Mouse (Mus musculus): ENCODE data around the gene Zfp934. TPM values are rescaled to one million over a fixed set of nuclear protein-coding genes. Genes with fewer than 3 reads are reported as not detected.
A peak's percentile ranks its signal among the peaks of the same experiment; 100 is the strongest.
"Not testable (repeated sequence)": the region's sequence is repeated elsewhere in the genome, so short reads cannot be mapped to it uniquely, and the experiment has no call there.

Gene Zfp934
- polyA plus RNA-seq (2012; ENCODE audit: insufficient read depth, insufficient read length, low replicate concordance, missing spikeins): not detected in 2 replicates

DNA sequence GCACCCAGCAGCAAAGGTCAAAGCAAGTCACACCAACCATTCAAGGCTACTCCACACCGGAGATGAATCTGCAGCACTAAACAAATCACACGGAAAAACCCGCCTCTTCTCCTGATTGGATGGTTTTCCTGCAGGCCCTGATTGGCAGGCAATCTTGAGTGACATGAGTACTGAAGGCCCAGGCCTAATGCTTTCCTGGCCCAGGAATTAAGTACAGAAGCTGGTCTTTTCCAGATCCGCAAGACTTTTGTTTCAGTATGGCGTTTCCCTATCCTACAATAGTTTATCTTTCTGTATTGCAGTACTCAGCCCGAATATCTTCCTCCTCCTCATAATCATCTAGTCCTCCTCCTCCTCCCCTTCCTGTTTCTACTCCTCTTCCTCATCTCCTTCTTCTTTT is at the start of gene Zfp934:
Gene Zfp934 (minus strand): TSS at position 101 of the 400 bp plus-strand sequence.
- WGBS: 91% methylated on average over 6 of the region's 6 CpGs
- H3K4me1 ChIP-seq (ENCODE audit: control insufficient read depth, insufficient read depth, low read length); H3K4me3 ChIP-seq (ENCODE audit: insufficient read depth, low read depth, low read length); H3K27ac ChIP-seq (ENCODE audit: insufficient read depth, low read depth, low read length): not testable (repeated sequence)

DNA sequence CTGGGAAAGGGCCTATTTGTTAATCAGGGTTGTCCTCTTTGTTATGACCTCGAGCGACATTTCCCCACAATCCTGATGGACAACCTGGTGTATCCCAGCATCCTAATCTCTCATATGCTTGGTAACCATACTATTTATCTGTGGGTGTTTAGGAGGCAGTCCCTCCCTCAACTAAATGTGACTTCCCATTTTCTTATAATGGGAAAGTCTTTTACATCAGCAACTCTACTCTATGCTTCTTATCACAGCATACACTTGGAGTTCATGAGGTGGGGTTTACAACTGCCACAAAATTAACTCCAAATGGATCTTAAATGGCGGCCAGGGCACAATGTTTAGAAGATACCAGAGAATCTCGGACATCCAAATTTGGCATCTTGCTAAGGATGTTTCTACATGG is 46.5 kb upstream of the Zfp934 start:
- H3K27ac ChIP-seq (ENCODE audit: insufficient read depth, low read depth, low read length); H3K4me3 ChIP-seq (ENCODE audit: insufficient read depth, low read depth, low read length); H3K4me1 ChIP-seq (ENCODE audit: control insufficient read depth, insufficient read depth, low read length): not testable (repeated sequence)
- WGBS: 98% methylated on average over 4 of the region's 4 CpGs

DNA sequence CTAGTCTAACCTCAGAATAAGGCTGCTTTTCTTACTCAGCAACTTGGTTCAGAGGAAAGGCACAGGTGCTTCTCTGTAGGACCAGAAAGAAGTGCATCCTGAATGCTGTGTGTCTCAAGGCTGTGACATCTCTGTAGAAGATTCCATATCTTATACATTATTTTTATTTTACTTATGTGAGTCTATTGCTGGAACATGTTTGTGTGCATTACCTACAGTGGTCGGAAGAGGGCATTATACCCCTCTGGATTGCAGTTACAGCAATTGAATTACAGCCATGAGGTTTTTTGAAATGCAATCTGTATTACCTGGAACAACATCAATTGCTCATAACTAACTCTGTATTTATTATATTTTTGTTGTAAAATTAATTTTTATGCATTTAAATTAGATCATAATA is 9.3 kb downstream of the Zfp934 start:
- not testable (repeated sequence) for H3K4me1 ChIP-seq (ENCODE audit: control insufficient read depth, insufficient read depth, low read length); H3K27ac ChIP-seq (ENCODE audit: insufficient read depth, low read depth, low read length); H3K4me3 ChIP-seq (ENCODE audit: insufficient read depth, low read depth, low read length)
- 22% methylated on average over 1 of the region's 1 CpGs for WGBS

DNA sequence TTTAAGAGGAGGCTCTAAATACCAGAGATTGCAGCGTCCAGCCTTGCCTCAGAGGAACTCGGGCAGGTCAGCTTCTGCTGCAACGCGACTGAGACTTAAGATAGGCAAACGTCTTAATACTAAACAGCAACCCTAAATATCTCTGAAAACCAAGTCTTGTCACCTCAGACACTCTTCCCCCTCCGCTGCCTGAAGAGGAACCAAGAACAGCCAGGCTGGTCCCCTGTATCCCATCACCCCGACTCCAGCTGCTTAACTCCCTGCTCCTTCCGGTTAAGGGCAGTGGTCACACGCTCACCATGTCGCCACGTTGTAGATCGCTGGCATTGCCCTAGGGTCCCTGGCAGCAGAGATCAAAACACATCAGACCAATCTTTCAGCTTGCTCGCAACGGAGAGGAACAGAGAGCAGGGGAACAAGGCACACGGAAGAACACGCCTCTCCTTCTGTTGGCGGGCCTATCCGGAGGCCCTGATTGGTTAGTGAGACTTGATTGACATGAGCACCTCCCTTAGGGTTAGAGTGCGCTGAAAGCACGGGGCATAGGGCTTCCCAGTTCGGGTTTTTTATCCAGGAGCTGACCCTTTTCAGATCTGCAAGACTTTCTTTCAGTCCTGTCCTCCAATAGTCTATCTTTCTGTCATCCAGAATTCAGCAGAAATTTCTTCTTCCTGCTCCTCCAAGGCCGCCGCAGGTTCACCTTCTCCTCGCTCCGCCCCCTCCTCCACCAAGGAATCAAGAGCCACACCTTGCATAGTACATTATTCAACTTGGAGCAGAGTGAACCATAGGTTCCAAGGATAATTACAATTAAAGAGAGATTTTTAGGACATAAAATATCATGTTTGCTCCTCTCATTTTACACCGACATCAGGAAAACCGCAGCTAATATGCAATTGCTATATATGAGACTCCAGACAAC is 12.5 kb downstream of the Zfp934 start, which contains the start of gene Zfp935:
Gene Zfp935 (minus strand): TSS at position 323 of the 922 bp plus-strand sequence.
- 2% methylated on average over 27 of the region's 27 CpGs for WGBS
- H3K4me1 ChIP-seq (ENCODE audit: control insufficient read depth, insufficient read depth, low read length); H3K27ac ChIP-seq (ENCODE audit: insufficient read depth, low read depth, low read length): not testable (repeated sequence)
- peak within 1 kb of the TSS; percentile 61 for H3K4me3 ChIP-seq (ENCODE audit: insufficient read depth, low read depth, low read length)

DNA sequence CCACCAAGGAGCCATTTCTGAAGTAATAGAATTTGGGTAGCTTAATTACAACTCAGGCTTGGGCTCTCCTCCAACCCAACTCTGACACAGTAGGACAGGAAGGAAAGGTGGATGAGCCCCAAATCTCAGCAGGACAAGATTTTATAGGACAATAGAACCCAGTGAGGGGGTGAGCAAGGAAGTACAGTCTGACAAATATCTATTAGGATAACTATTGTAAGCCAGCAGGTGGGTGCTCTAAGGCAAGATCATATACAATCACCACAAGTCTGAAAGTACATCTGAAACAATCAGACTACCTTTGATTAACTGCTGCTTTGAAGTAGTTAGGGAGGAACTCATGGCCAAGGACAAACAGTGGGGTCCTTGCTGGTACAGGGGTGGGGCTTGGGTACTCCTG is 40.9 kb downstream of the Zfp934 start:
- not testable (repeated sequence) for H3K4me1 ChIP-seq (ENCODE audit: control insufficient read depth, insufficient read depth, low read length); H3K4me3 ChIP-seq (ENCODE audit: insufficient read depth, low read depth, low read length); H3K27ac ChIP-seq (ENCODE audit: insufficient read depth, low read depth, low read length)

DNA sequence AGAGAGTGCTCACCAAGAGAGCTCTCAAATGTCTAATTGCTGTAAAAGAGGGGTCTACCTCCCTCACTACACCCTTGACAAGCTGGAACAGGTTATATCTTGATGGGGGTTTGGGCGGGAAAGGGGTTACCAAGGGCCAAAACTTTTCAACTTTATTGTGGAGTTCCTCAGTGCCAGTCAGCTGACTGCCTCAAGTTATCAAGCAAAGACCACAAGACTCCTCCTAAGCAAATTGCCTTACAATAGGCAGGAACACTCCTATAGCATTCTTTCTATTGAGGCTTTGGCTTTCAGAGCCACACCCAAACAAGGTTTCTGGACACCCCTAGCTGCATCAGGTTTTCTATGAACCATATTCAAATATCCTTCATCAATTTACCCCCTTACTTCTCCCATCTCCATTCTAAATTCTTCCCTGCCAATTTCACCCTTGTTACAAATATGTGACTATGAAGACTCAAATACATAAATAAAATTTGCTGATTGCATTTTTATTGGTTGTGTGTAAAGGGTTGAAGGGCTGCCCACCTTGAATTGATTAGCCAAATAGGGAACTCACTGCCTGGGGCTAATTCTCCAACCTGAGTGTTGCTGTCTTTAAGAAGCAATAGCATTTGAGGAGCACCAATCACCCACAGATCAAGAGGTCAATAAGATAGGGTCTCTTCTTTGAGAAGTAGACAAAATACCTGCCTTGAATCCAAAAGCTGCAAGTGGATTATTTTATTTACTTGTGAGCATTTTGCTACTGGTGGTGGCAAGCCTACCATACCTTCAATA is 60.2 kb downstream of the Zfp934 start:
- not testable (repeated sequence) for H3K27ac ChIP-seq (ENCODE audit: insufficient read depth, low read depth, low read length); H3K4me1 ChIP-seq (ENCODE audit: control insufficient read depth, insufficient read depth, low read length); H3K4me3 ChIP-seq (ENCODE audit: insufficient read depth, low read depth, low read length)
- WGBS: 89% methylated on average over 1 of the region's 1 CpGs

DNA sequence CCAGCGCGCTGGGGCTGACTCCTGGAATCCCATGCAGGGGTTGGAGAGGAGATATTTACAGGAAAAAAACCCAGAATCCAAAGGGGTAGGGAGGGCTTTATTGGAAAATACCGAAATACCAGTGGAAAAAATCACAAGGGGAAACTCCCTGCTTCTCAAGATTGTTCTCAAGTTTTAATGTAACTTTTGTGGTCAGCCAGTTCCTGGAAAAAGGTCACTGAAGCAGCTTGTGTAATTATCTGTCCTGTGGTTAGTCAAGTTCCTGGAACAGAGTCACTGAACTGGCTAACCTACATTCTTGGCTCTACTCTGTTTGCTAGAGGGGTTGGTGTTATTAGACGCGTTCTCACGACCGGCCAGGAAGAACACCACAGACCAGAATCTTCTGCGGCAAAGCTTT is 98.3 kb downstream of the Zfp934 start:
- not testable (repeated sequence) for H3K4me3 ChIP-seq (ENCODE audit: insufficient read depth, low read depth, low read length); H3K27ac ChIP-seq (ENCODE audit: insufficient read depth, low read depth, low read length); H3K4me1 ChIP-seq (ENCODE audit: control insufficient read depth, insufficient read depth, low read length)
- WGBS: 96% methylated on average over 8 of the region's 8 CpGs

DNA sequence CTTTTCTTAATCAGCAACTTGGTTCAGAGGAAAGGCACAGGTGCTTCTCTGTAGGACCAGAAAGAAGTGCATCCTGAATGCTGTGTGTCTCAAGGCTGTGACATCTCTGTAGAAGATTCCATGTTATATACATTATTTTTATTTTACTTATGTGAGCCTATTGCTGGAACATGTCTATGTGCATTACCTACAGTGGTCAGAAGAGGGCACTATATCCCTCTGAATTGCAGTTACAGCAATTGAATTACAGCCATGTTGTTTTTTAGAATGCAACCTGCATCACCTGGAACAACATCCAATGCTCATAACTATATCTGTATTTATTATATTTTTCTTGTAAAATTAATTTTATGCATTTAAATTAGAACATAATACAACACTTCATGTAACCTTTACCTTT is 101.1 kb downstream of the Zfp934 start:
- H3K27ac ChIP-seq (ENCODE audit: insufficient read depth, low read depth, low read length); H3K4me1 ChIP-seq (ENCODE audit: control insufficient read depth, insufficient read depth, low read length); H3K4me3 ChIP-seq (ENCODE audit: insufficient read depth, low read depth, low read length): not testable (repeated sequence)

DNA sequence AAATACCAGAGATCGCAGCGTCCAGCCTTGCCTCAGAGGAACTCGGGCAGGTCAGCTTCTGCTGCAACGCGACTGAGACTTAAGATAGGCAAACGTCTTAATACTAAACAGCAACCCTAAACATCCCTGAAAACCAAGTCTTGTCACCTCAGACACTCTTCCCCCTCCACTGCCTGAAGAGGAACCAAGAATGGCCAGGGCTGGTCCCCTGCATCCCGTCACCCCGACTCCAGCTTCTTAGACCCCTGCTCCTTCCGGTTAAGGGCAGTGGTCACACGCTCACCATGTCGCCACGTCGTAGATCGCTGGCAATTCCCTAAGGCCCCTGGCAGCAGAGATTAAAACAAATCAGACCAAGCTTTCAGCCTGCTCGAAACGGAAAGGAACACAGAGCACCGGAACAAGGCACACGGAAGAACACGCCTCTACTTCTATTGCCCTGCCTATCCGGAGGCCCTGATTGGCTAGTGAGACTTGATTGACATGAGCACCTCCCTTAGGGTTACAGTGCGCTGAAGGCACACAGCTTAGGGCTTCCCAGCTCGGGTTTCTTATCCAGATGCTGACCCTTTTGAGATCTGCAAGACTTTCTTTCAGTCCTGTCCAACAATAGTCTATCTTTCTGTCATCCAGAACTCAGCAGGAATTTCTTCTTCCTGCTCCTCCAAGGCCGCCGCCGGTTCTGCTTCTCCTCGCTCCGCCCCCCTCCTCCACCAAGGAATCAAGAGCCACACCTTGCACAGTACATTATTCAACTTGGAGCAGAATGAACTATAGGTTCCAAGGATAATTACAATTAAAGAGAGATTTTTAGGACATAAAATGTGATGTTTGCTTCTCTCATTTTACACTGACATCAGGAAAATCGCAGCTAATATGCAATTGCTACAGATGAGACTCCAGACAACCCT is 104.3 kb downstream of the Zfp934 start, which contains the start of gene Gm49359:
Gene Gm49359 (minus strand): TSS at position 409 of the 911 bp plus-strand sequence.
- H3K4me1 ChIP-seq (ENCODE audit: control insufficient read depth, insufficient read depth, low read length): not testable (repeated sequence)
- 2% methylated on average over 28 of the region's 28 CpGs for WGBS
- peak within 1 kb of the TSS; percentile 76 for H3K27ac ChIP-seq (ENCODE audit: insufficient read depth, low read depth, low read length)
- H3K4me3 ChIP-seq (ENCODE audit: insufficient read depth, low read depth, low read length): peak within 1 kb of the TSS; percentile 88

Other genes with a start within 250 kb of the Zfp934 start
- gene Gm3604, start 188.0 kb downstream of the Zfp934 start, polyA plus RNA-seq (2012; ENCODE audit: insufficient read depth, insufficient read length, low replicate concordance, missing spikeins): not detected in 2 replicates
- not detected in 2 replicates for gene Gm49359, start 104.4 kb downstream of the Zfp934 start, polyA plus RNA-seq (2012; ENCODE audit: insufficient read depth, insufficient read length, low replicate concordance, missing spikeins)
- gene Zfp935, start 12.7 kb downstream of the Zfp934 start, polyA plus RNA-seq (2012; ENCODE audit: insufficient read depth, insufficient read length, low replicate concordance, missing spikeins): not detected in 2 replicates
- not detected in 2 replicates for gene 6720489N17Rik, start 53.0 kb upstream of the Zfp934 start, polyA plus RNA-seq (2012; ENCODE audit: insufficient read depth, insufficient read length, low replicate concordance, missing spikeins)
- gene Platr25, start 189.5 kb upstream of the Zfp934 start, polyA plus RNA-seq (2012; ENCODE audit: insufficient read depth, insufficient read length, low replicate concordance, missing spikeins): not detected in 2 replicates
- not detected in 2 replicates for gene Gm5141, start 214.6 kb upstream of the Zfp934 start, polyA plus RNA-seq (2012; ENCODE audit: insufficient read depth, insufficient read length, low replicate concordance, missing spikeins)

Measured in olfactory bulb, adult 2 months (tissue).